Mouse (Mus musculus) frontal cortex, adult (tissue): ENCODE results near the gene Ipmk.
A peak's percentile ranks its signal among the peaks of the same experiment; 100 is the strongest.

Source experiments
- ATAC-seq: cut with Nextera tagmentation; 2 replicates; pipeline ENCODE4 v1.9.2; 2017; ENCODE audit warnings: mild to moderate bottlenecking, moderate library complexity, mixed read lengths; ENCODE audit not compliant: low TSS enrichment

Gene Ipmk

GRCm38 (mm10) chr10:71340195-71340594 is 7.4 kb upstream of the Ipmk start:
- ATAC-seq = no peak

DNA sequence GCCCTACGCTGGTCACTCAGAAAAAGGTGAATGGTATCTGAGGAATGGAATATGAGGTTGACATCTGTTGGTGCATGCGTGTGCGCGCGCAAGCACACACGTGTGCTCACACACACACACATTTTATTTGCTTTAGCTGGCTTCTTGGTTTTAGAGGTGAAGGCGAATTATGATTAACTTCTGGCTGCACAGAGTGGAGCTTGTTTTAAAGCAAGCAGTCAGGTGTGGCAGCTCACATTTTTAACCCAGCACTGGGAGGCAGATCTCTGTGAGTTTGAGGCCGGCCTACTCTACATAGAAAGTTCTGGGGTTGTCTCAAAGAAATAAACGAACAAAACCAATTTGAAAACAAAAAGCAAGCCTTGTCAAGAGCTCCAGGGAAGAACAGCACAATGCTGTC is 6.3 kb upstream of the Ipmk start:
- ATAC-seq = no peak

- ATAC-seq = no peak
Observed at GRCm38 (mm10) chr10:71342030-71342805, 5.3 kb upstream of the Ipmk start.

- ATAC-seq = no peak
Observed at GRCm38 (mm10) chr10:71343130-71343529, 4.4 kb upstream of the Ipmk start.

GRCm38 (mm10) chr10:71343567-71344265 is 3.8 kb upstream of the Ipmk start:
- ATAC-seq = no peak

GRCm38 (mm10) chr10:71344579-71345143 is 2.9 kb upstream of the Ipmk start, which contains the start of gene Cisd1:
Gene Cisd1 (minus strand): TSS chr10:71344954.
- ATAC-seq = peak; percentile 69

GRCm38 (mm10) chr10:71346106-71346505 is 1.5 kb upstream of the Ipmk start:
- ATAC-seq = no peak

DNA sequence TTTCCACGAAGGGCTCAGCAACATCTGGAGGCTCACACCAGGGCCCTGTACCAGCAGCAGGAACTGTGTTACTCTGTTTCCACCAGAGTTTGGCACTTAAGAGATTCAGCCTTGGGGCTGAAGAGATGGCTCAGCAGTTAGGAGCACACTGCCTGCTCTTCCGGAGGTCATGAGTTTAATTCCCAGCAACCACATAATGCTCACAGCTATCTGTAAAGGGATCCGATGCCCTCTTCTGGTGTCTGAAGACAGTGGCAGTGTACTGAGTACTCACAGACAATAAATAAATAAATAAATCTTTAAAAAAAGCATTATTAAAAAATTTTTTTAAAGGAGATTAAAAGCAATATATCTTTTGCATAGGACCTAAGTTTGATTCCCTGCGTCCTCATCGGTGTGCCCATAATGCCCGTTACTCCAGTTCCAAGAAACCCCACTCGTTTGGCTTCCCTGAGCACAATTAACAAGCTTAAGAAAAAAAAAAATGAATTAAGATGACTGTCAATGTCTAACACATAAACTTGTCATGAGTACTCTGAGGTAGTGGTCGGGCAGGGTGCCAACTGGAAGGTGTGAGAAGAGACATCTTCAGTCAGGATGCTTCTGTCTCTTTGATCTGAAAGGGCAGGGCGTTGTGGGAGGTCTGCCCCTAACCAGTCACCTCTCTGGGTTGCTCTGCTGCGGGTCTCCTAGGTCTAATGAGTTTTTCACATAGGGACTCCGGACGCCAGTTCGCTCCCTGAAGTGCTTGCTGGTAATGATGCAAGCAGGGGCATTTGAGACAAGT is 648 bp upstream of the Ipmk start:
- ATAC-seq = no peak; the same call in 1 of the 2 replicates

DNA sequence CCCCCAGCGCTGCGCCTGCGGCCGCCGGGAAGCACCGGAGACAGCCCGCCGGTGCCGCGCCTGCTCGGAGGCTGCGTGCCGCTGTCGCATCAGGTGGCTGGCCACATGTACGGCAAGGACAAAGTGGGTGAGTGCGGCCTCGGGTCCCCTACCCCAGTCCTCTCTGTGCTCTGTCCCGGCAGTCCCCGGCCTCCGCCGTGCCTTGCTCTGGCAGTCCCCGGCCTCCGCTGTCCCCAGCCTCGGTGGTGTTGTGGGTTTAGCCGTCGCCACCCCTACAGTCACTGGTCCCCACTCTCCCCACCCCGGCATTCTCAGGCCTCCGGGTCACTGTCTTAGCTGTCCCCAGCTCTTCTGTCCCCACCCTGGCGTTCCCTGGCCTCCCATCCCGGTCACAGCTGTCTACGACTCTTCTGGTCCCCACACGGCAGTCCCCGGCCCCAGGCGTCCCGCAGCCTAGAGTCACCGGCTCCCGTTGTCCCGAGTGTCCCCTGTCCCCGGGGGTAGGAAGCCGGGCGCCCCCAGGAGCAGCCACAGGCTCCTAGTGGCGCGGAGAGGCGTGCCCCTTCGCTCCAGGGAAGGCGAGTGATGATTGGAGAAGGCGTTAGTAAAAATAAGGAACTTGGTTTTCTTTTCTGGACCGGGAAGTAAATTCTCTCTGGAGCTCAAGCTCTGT is 537 bp downstream of the Ipmk start:
- peak; percentile 36 for ATAC-seq

DNA sequence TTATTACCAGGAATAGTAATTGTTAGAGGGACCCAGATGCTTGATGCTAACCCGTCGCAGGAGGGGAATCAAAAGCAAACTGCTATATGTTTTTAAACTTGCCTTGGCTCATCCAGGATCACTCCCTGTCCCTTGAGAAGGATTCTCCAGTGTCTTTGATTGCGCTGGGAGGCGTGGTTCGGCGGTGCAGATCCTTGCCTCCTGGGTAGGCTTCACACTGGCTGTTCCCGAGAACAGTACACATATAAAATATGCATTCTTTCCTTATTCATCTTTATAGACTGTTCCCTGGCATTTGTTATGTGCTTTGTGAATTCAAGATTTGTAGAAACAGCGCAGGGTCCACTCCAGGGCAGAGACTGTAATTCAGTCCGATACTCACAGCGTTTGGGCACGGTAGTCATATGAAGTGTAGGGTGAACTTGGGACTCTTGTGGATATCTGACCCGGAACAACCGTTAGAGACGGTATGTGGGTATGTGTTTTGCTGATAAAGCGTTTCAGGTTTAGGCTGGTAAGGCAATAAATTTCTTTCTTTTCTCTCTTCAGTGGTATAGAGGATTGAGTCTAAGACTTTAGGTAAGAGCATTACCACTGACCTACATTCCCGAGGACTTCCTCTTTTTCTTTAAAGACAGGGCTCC is 1.2 kb downstream of the Ipmk start:
- no peak for ATAC-seq

- no peak for ATAC-seq
Observed at GRCm38 (mm10) chr10:71349290-71349689, 1.7 kb downstream of the Ipmk start.

DNA sequence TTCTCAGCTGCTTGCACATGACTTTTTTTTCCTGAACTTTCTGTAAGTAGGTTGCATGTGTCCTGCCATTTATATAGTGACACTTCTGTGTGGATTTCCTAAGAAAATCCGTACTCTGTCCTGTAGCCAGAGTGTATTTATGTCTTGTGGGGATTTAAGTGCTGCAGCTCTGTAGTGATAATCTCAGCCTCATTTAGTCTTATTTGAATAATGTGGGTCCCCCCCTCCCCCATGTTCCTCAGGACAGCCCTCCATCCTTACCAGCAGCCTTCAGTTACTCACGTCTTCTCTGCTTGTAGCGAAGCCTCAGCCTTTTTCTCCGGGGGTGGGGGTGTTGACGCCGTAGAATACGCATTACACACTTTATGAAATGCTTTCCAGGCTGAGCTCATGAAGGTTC is 3.7 kb downstream of the Ipmk start:
- no peak for ATAC-seq

- ATAC-seq = no peak
Observed at GRCm38 (mm10) chr10:71353850-71354249, 6.3 kb downstream of the Ipmk start.

DNA sequence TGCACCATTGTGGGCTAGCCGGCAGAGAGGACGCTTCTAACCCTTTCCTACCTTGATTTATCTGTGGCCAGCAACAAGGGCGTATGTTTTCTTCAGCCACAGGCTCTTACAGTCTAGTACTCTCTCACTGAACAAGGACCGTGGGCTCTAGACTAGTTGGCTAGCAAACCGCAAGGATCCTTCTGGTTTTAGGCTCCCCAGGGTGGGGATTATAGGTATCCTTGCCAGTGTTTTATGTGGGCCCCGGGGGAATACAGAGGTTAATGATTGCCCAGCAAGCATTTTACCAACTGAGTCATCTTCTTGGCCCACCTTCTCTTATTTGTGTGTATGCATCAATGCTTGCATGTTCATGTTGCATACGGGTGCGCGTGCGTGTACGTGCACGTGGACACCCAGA is 7.4 kb downstream of the Ipmk start:
- no peak for ATAC-seq

DNA sequence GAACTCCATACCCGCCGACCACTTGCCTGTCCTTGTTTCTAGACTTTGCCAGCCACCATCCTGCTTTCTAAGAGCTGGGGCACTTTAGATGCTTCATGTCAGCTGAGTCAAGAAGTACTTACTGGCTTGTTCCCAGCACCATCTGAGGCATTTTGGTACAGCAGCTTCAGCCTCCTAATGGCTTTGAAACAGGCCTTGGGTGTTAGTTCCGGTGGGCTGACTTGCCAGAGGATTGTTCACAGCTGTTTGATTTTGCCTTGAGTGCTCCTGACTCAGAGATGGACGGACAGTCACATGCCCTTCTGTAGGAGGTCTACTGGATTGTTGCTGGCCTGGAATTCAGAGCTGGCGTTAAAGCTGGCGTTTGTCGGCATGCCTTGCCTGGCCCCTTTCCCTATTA is 13.5 kb downstream of the Ipmk start:
- ATAC-seq = no peak

DNA sequence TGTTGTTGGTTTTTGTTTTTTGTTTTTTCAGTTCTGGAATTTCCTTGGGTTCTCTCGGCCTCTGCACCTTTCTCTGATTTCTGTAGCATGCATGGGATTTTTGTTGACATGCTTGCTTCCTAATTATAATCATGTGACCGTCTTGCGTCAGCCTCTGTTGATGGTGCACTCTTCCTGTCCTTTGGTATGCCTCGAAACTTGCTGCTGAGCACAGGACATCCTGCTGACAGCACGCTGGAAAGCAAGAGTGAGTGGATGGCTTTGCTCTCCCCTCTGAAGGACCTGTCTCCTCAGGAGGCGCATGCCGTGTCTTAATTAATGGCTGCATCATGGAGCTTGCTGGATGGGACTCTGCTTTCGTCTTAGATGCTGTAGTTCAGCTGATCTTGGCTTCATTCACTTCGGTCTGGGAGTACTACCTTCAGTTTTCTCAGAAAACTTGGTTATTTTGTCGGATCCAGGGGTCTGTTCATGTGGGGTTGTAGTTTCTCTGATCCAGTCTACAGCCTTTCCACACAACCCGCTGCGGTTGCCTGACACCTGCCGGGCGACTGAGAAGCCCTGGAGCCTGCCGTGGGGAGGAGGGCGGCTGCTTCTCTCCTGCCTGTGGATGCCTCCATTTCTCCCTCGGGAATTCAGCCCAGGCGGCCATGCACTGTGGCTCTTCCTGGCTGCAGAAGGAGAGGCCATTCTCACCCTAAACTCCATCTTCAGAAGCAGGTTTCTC is 14.4 kb downstream of the Ipmk start:
- ATAC-seq = no peak; the same call in 1 of the 2 replicates

DNA sequence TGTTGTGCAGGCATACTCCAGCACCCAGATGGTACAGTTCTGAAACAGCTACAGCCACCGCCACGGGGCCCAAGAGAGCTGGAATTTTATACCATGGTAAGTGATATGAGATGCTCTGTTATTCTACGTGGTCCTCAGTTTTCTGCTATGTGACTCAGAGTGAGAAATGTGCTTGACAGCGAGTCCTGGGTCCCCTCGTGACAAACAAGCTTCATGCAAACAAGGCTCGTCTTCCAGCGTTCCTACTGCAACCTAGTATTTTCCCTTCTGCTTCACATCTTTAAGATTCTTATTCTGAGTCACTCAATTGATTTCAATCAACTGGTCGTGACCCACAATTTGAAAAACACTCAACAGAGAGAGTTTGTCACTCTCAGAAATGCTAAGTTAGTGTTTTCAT is 15.9 kb downstream of the Ipmk start:
- no peak for ATAC-seq

- ATAC-seq = no peak
Observed at GRCm38 (mm10) chr10:71363858-71364257, 16.3 kb downstream of the Ipmk start.

DNA sequence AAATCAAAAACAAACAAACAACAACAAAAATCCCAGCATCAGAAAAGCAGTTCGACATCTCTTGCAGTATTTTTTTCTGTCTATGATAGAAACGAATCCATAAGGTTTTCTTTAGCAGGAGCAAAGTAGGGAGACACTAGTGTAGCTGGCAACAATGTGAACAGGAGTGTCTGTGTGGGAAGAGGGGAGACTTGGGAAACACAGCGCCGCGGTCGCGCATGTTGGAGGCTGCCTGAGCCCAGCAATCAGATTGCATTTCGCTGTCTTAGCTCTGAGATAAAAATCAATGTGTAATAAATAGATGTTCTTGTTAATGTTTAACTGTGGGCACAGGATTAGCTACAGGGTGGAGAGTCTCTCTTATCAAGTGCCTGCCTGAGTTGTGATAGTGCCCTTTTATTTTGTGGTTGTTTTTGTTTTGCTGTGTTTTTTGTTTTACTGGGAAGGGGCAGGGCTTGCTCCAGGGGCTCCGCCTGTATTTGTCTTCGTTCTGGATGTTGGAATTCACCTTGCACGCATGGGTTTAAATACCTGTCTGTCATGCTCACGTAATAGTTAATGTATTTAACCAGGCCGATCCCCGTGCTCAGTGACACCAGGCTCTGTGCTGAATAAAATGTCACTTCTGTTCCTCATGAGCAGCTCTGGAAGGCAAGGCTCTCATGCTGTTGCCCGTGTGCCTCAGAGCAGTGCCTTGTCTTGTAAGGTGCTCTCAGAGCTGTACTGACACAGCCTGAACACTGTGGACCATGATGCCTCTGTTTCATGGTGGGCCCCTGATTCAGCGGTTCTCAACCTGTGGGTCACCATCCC is 20.8 kb downstream of the Ipmk start:
- ATAC-seq = 0 out of 2 replicates have a peak, but pooled peaks have one; percentile 42
